In the genomic region with DNA sequence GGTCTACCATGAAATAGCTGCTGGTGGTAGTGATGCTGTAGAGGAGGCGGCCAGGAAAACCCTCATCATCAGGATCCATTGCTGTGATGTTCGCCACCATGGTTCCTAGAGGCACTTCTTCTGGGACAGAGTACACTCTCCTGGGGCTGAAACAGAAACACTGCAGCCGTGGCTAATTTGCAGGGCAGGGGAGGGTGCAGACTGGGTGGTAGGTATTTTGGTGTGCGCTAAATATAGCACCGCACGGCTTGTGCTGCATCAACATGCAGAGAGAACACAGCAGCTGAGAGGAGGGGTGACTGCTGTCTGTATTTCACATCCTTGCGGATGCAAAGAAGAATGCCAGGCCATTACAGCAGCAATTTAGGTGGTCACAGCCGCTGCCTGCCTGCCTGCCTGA, we compare ENCODE assay signal across 9 mouse cellular contexts. TPM values are rescaled to one million over a fixed set of nuclear protein-coding genes. Genes with fewer than 3 reads are reported as not detected.
DNase-seq lines count a peak whose midpoint lies in the region; ATAC-seq and TF ChIP-seq lines count a peak whose summit lies in the region.
"Had no signal": no experiment of that assay in that cellular context is flagged by ENCODE, and none has a peak within 500 bp of the region (broad histone marks: within the 10 kb centered on the region; RNA-seq: fewer than 3 reads in every experiment).

No protein-coding gene starts in this region.

- DNase-seq in NIH3T3 (ENCODE audit: low read depth), result peak; percentile 42
- peak; percentile 58 for DNase-seq in forebrain, postnatal 0 days
- DNase-seq in hindbrain, embryonic 10.5 days (ENCODE audit: low spot score), result no peak
- DNase-seq in kidney, postnatal 10 days, result no peak
- no peak for DNase-seq in lung, postnatal 25 days (ENCODE audit: low spot score)
- DNase-seq in adrenal gland, postnatal 36 days, result no peak
- DNase-seq in liver, embryonic 11.5 days (ENCODE audit: low spot score), result no peak

- H3K9ac ChIP-seq in forebrain, postnatal 0 days, result 0 out of 2 replicates have a peak overlapping the region, but pooled peaks have one; percentile 18
- H3K9ac ChIP-seq in midbrain, embryonic 15.5 days, result peak overlapping the region; percentile 5; the same call in 1 of the 2 replicates
- H3K9ac ChIP-seq in liver, embryonic 11.5 days (ENCODE audit: low read depth, low read length), result no peak overlapping the region

- ATAC-seq in forebrain, postnatal 0 days, result peak; percentile 64
- peak; percentile 38 for ATAC-seq in midbrain, embryonic 15.5 days (replicated peaks)
- no peak for ATAC-seq in liver, embryonic 11.5 days (replicated peaks; ENCODE audit: low FRiP score)

- no peak overlapping the region for H3K4me3 ChIP-seq in forebrain, postnatal 0 days (ENCODE audit: low read depth, low read length)
- no peak overlapping the region for H3K4me3 ChIP-seq in hindbrain, embryonic 10.5 days
- no peak overlapping the region for H3K4me3 ChIP-seq in midbrain, embryonic 15.5 days
- H3K4me3 ChIP-seq in liver, embryonic 11.5 days (ENCODE audit: low read depth, low read length), result no peak overlapping the region

- TF ChIP-seq CTCF in forebrain, postnatal 0 days (IDR thresholded peaks at IDR 0.05; ENCODE audit: low read depth), result no peak

- peaks cover 12% of the 10 kb centered on the region for H3K4me1 ChIP-seq in forebrain, postnatal 0 days (ENCODE audit: insufficient read depth)
- peaks cover 48% of the 10 kb centered on the region for H3K4me1 ChIP-seq in hindbrain, embryonic 10.5 days (replicated peaks)
- H3K4me1 ChIP-seq in midbrain, embryonic 15.5 days, result peaks cover 40% of the 10 kb centered on the region
- H3K4me1 ChIP-seq in liver, embryonic 11.5 days (replicated peaks; ENCODE audit: control insufficient read depth, insufficient read depth, low read length), result peaks cover 5% of the 10 kb centered on the region; the same call in 1 of the 2 replicates

- no peaks in the 10 kb centered on the region for H3K36me3 ChIP-seq in forebrain, postnatal 0 days (ENCODE audit: insufficient read depth)
- no peaks in the 10 kb centered on the region for H3K36me3 ChIP-seq in hindbrain, embryonic 10.5 days
- no peaks in the 10 kb centered on the region for H3K36me3 ChIP-seq in midbrain, embryonic 15.5 days (replicated peaks)
- no peaks in the 10 kb centered on the region for H3K36me3 ChIP-seq in liver, embryonic 11.5 days (ENCODE audit: control insufficient read depth, insufficient read depth, low read length)

- WGBS in forebrain, postnatal 0 days, result 28% methylated on average over 8 of the region's 8 CpGs
- 57% methylated on average over 8 of the region's 8 CpGs for WGBS in hindbrain, embryonic 10.5 days
- WGBS in midbrain, embryonic 15.5 days, result 29% methylated on average over 8 of the region's 8 CpGs
- WGBS in liver, embryonic 11.5 days, result 58% methylated on average over 8 of the region's 8 CpGs

- H3K4me2 ChIP-seq in forebrain, postnatal 0 days (ENCODE audit: low read depth), result no peak overlapping the region
- H3K4me2 ChIP-seq in midbrain, embryonic 15.5 days, result no peak overlapping the region; the same call in 1 of the 2 replicates
- no peak overlapping the region for H3K4me2 ChIP-seq in liver, embryonic 11.5 days

- H3K27ac ChIP-seq in forebrain, postnatal 0 days (ENCODE audit: low read depth, low read length), result peak overlapping the region; percentile 66
- H3K27ac ChIP-seq in hindbrain, embryonic 10.5 days, result peak overlapping the region; percentile 56; the same call in 1 of the 2 replicates
- peak overlapping the region; percentile 66 for H3K27ac ChIP-seq in midbrain, embryonic 15.5 days
- no peak overlapping the region for H3K27ac ChIP-seq in liver, embryonic 11.5 days (ENCODE audit: low read depth, low read length)

- no peaks in the 10 kb centered on the region for H3K9me3 ChIP-seq in forebrain, postnatal 0 days (ENCODE audit: low read length)
- no peaks in the 10 kb centered on the region for H3K9me3 ChIP-seq in hindbrain, embryonic 10.5 days
- H3K9me3 ChIP-seq in midbrain, embryonic 15.5 days, result no peaks in the 10 kb centered on the region
- H3K9me3 ChIP-seq in liver, embryonic 11.5 days (ENCODE audit: control insufficient read depth, low read length), result no peaks in the 10 kb centered on the region

- H3K27me3 ChIP-seq in forebrain, postnatal 0 days (ENCODE audit: insufficient read depth, low read length), result no peaks in the 10 kb centered on the region
- H3K27me3 ChIP-seq in hindbrain, embryonic 10.5 days (ENCODE audit: insufficient read depth, poor library complexity, severe bottlenecking), result no peaks in the 10 kb centered on the region
- no peaks in the 10 kb centered on the region for H3K27me3 ChIP-seq in midbrain, embryonic 15.5 days (replicated peaks)
- H3K27me3 ChIP-seq in liver, embryonic 11.5 days (replicated peaks; ENCODE audit: control insufficient read depth, insufficient read depth, low read length), result no peaks in the 10 kb centered on the region

RNA-seq across cellular contexts. Expression of a gene that starts 31.0 kb away (rescaled TPM):
- total RNA-seq in forebrain, postnatal 0 days (2014; rRNA removed), result 0.54 and 0.81 TPM in 2 replicates
- 0.62 and 0.85 TPM in 2 replicates for polyA plus RNA-seq in forebrain, postnatal 0 days (2015; fragmentation: Nextera tagmentation; extraction: Ambion mirVana)
- 0.05 and 0.27 TPM in 2 replicates for polyA plus RNA-seq in hindbrain, embryonic 10.5 days (2016; fragmentation: Nextera tagmentation; extraction: Ambion mirVana)
- polyA plus RNA-seq in midbrain, embryonic 15.5 days (2015; fragmentation: Nextera tagmentation; extraction: Ambion mirVana), result 0.19 and 0.32 TPM in 2 replicates
- total RNA-seq in adrenal gland, postnatal 36 days (2021), result under 1 TPM in 1 of 2 experiments, not detected in 1; 0.10 TPM
- polyA plus RNA-seq in liver, embryonic 11.5 days (2014; fragmentation: Nextera tagmentation; extraction: Ambion mirVana), result not detected in 2 replicates
- total RNA-seq: hematopoietic stem cell, adult 5-6 weeks had no signal

Comparison
In these comparisons a context has a peak if more than half of its experiments do, and no peak if none do; other contexts are left out.
1. DNase-seq: peak in NIH3T3 (single experiment) and forebrain, postnatal 0 days (single experiment); none in hindbrain, embryonic 10.5 days (single experiment), kidney, postnatal 10 days (single experiment), lung, postnatal 25 days (single experiment), adrenal gland, postnatal 36 days (0 of 2) and liver, embryonic 11.5 days (single experiment).